Mouse (Mus musculus) lung, postnatal 0 days (tissue): ENCODE results near the gene Nfya.

ENCODE experiments used
- CTCF ChIP-seq: IDR thresholded peaks from 2 replicates; pipeline ENCODE4 v1.5.1; 2016; ENCODE audit warnings: antibody characterized with exemption, mild to moderate bottlenecking
- EP300 ChIP-seq: IDR thresholded peaks from 2 replicates; pipeline ENCODE4 v1.6.1; 2016; ENCODE audit warnings: antibody characterized with exemption, mild to moderate bottlenecking, control low read depth

DNA sequence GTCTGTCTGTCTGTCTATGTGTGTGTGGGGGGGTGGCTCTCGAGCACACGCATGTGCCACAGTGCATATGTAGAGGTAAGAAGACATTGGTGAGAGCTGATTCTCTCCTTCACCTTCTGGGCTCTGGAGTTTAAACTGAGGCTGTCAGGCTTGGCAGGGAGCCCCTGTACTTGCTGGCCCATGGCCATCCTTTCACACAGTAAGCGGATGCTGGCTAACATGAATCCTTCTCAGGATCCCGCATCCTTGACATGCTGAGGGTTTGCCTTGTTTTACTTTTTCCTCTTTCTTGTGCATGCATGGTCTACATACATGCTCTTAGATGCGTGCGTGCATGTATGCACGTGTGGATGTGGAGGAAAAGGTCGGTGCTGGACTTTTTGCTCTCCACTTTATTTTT is 46.7 kb downstream of the Nfya start:
- TF ChIP-seq CTCF = no peak
- no peak for TF ChIP-seq EP300
